Mouse (Mus musculus) liver, postnatal 0 days (tissue): ENCODE results near the gene Actl11. TPM values are rescaled to one million over a fixed set of nuclear protein-coding genes. Genes with fewer than 3 reads are reported as not detected.

ENCODE experiments used
- ATAC-seq: fragments of 200-750 bp; cut with Nextera tagmentation; 2 replicates; pipeline ENCODE4 v1.8.0; 2017; ENCODE audit warnings: mild to moderate bottlenecking, moderate library complexity
- DNase-seq: peaks from one replicate; pipeline ENCODE4 v3.0.0-alpha.2; 2016
- H3K27ac ChIP-seq: fragments of 300-500 bp; sonication (generic); 2 replicates; pipeline ENCODE4 v1.5.1; 2014; ENCODE audit warnings: antibody characterized with exemption, moderate library complexity, mild to moderate bottlenecking, low read depth
- H3K27me3 ChIP-seq: fragments of 300-500 bp; sonication (generic); 2 replicates; pipeline ENCODE4 v1.6.1; 2014; ENCODE audit warnings: low read length, control low read depth, mixed read lengths; ENCODE audit not compliant: insufficient read depth
- H3K36me3 ChIP-seq: fragments of 300-500 bp; sonication (generic); replicated peaks from 2 replicates; pipeline ENCODE4 v1.6.1; 2014; ENCODE audit warnings: mild to moderate bottlenecking, control low read depth, low read length, moderate library complexity, mixed read lengths; ENCODE audit not compliant: insufficient read depth
- H3K4me1 ChIP-seq: fragments of 300-500 bp; sonication (generic); 2 replicates; pipeline ENCODE4 v1.6.1; 2014; ENCODE audit warnings: antibody characterized with exemption, mild to moderate bottlenecking, control low read depth; ENCODE audit not compliant: insufficient read depth
- H3K4me2 ChIP-seq: fragments of 300-500 bp; sonication (generic); 2 replicates; pipeline ENCODE4 v1.6.1; 2014; ENCODE audit warnings: low read depth, mild to moderate bottlenecking, low read length, moderate library complexity, mixed read lengths
- H3K4me3 ChIP-seq: fragments of 300-500 bp; sonication (generic); 2 replicates; pipeline ENCODE4 v1.5.1; 2014; ENCODE audit warnings: low read depth, low read length
- H3K9ac ChIP-seq: fragments of 300-500 bp; sonication (generic); replicated peaks from 2 replicates; pipeline ENCODE4 v1.6.1; 2014; ENCODE audit warnings: mild to moderate bottlenecking, moderate library complexity
- H3K9me3 ChIP-seq: fragments of 300-500 bp; sonication (generic); 2 replicates; pipeline ENCODE4 v1.6.1; 2016; ENCODE audit warnings: mild to moderate bottlenecking, control low read depth, low read length, mixed read lengths
- CTCF ChIP-seq: sonication (generic); IDR thresholded peaks from 2 replicates; pipeline ENCODE4 v1.5.1; 2016; ENCODE audit warnings: antibody characterized with exemption, low read depth
- EP300 ChIP-seq: IDR thresholded peaks from 2 replicates; pipeline ENCODE4 v1.6.1; 2016; ENCODE audit warnings: antibody characterized with exemption, low read depth, mild to moderate bottlenecking
- WGBS: fragments of 180-500 bp; shearing (Covaris S2); extraction: QIAGEN DNeasy Blood & Tissue Kit; methylation state at CpG from one replicate; pipeline ENCODE4 v1.1.7; 2014; ENCODE audit not compliant: insufficient replicate concordance; 5-methylcytosine and 5-hydroxymethylcytosine counted together
- polyA plus RNA-seq: library from polyadenylated mRNA; unstranded; fragments of >200 nt; fragmentation: Nextera tagmentation; extraction: Ambion mirVana; gene quantifications from 2 replicates; pipeline ENCODE4 v1.2.1, GENCODE M21; 2015

Gene Actl11
- polyA plus RNA-seq, 1 experiment from 2014 or later = not detected

GRCm38 (mm10) chr9:107926920-107927420 lies 1.3 kb upstream of the Actl11 start:
- no peak for TF ChIP-seq CTCF
- TF ChIP-seq EP300 = no peak
- ATAC-seq (no peak), DNase-seq (no peak)
- Histone ChIP-seq H3K36me3 (no peaks in the 10 kb centered on the region), H3K9me3 (no peaks in the 10 kb centered on the region), H3K27ac (no peak overlapping the region), H3K4me2 (no peak overlapping the region), H3K27me3 (0 out of 2 replicates have a peak, but pooled peaks cover 2% of the 10 kb centered on the region), H3K9ac (no peak overlapping the region), H3K4me3 (no peak overlapping the region), H3K4me1 (peaks cover 3% of the 10 kb centered on the region; the same call in 1 of the 2 replicates)
- WGBS = 43% methylated on average over 9 of the region's 9 CpGs

GRCm38 (mm10) chr9:107927749-107928148 lies 520 bp upstream of the Actl11 start:
- no peak overlapping the region for H3K4me3 ChIP-seq
- no peak overlapping the region for H3K27ac ChIP-seq
- WGBS = 69% methylated on average over 5 of the region's 5 CpGs
- TF ChIP-seq EP300 (no peak), CTCF (no peak)
- no peaks in the 10 kb centered on the region for H3K9me3 ChIP-seq
- ATAC-seq (no peak), DNase-seq (no peak)
- peaks cover 3% of the 10 kb centered on the region; the same call in 1 of the 2 replicates for H3K4me1 ChIP-seq
- H3K4me2 ChIP-seq = no peak overlapping the region
- 0 out of 2 replicates have a peak, but pooled peaks cover 2% of the 10 kb centered on the region for H3K27me3 ChIP-seq
- H3K9ac ChIP-seq = no peak overlapping the region
- H3K36me3 ChIP-seq = no peaks in the 10 kb centered on the region

- Histone ChIP-seq H3K4me2 (no peak overlapping the region), H3K27me3 (peaks cover 28% of the 10 kb centered on the region), H3K4me1 (peaks cover 10% of the 10 kb centered on the region), H3K4me3 (no peak overlapping the region), H3K9me3 (no peaks in the 10 kb centered on the region), H3K9ac (no peak overlapping the region), H3K36me3 (no peaks in the 10 kb centered on the region), H3K27ac (no peak overlapping the region)
- 75% methylated on average over 4 of the region's 4 CpGs for WGBS
- TF ChIP-seq CTCF = no peak
- TF ChIP-seq EP300 = no peak
- ATAC-seq = no peak
- DNase-seq = no peak
Observed at GRCm38 (mm10) chr9:107932221-107932620, 4.0 kb downstream of the Actl11 start.

- no peak for ATAC-seq
- H3K9ac ChIP-seq = no peak overlapping the region
- no peak for DNase-seq
- peaks cover 10% of the 10 kb centered on the region for H3K4me1 ChIP-seq
- H3K4me2 ChIP-seq = no peak overlapping the region
- peaks cover 30% of the 10 kb centered on the region for H3K27me3 ChIP-seq
- no peaks in the 10 kb centered on the region for H3K36me3 ChIP-seq
- WGBS = 74% methylated on average over 11 of the region's 11 CpGs
- H3K4me3 ChIP-seq = no peak overlapping the region
- H3K27ac ChIP-seq = no peak overlapping the region
- H3K9me3 ChIP-seq = no peaks in the 10 kb centered on the region
- TF ChIP-seq EP300 (no peak), CTCF (no peak)
Observed at GRCm38 (mm10) chr9:107934146-107934545, 5.9 kb downstream of the Actl11 start.

GRCm38 (mm10) chr9:107935374-107935773 lies 7.1 kb downstream of the Actl11 start, which contains the start of gene Camkv:
TSS of gene Camkv (plus strand) at chr9:107935674.
- H3K27ac ChIP-seq = no peak within 1 kb of the TSS
- DNase-seq (no peak), ATAC-seq (no peak)
- 43% methylated on average over 3 of the region's 3 CpGs for WGBS
- H3K9ac ChIP-seq = 0 out of 2 replicates have a peak within 1 kb of the TSS, but pooled peaks have one; percentile 11
- no peaks in the 10 kb centered on the region for H3K36me3 ChIP-seq
- peak within 1 kb of the TSS; percentile 39 for H3K4me3 ChIP-seq
- peaks cover 10% of the 10 kb centered on the region for H3K4me1 ChIP-seq
- TF ChIP-seq EP300 = no peak
- no peak for TF ChIP-seq CTCF
- H3K9me3 ChIP-seq = no peaks in the 10 kb centered on the region
- peak within 1 kb of the TSS; percentile 68 for H3K4me2 ChIP-seq
- H3K27me3 ChIP-seq = peaks cover 30% of the 10 kb centered on the region

- H3K9ac ChIP-seq = 0 out of 2 replicates have a peak overlapping the region, but pooled peaks have one; percentile 11
- peak overlapping the region; percentile 68 for H3K4me2 ChIP-seq
- H3K27me3 ChIP-seq = peaks cover 30% of the 10 kb centered on the region
- TF ChIP-seq EP300 (no peak), CTCF (no peak)
- DNase-seq = no peak
- no peaks in the 10 kb centered on the region for H3K36me3 ChIP-seq
- ATAC-seq = 0 out of 2 replicates have a peak, but pooled peaks have one; percentile 7
- no peak overlapping the region for H3K27ac ChIP-seq
- H3K9me3 ChIP-seq = no peaks in the 10 kb centered on the region
- peaks cover 10% of the 10 kb centered on the region for H3K4me1 ChIP-seq
- peak overlapping the region; percentile 39 for H3K4me3 ChIP-seq
- under 1% methylated on average over 40 of the region's 41 CpGs for WGBS
Observed at GRCm38 (mm10) chr9:107935790-107936214, 7.5 kb downstream of the Actl11 start.
